Mouse (Mus musculus): ENCODE measurements around the gene Casp9. TPM values are rescaled to one million over a fixed set of nuclear protein-coding genes. Genes with fewer than 3 reads are reported as not detected.
A peak's percentile ranks its signal among the peaks of the same experiment; 100 is the strongest.

Casp9 gene
- polyA plus RNA-seq, 1 experiment from 2014 or later = 16.5 TPM

DNA sequence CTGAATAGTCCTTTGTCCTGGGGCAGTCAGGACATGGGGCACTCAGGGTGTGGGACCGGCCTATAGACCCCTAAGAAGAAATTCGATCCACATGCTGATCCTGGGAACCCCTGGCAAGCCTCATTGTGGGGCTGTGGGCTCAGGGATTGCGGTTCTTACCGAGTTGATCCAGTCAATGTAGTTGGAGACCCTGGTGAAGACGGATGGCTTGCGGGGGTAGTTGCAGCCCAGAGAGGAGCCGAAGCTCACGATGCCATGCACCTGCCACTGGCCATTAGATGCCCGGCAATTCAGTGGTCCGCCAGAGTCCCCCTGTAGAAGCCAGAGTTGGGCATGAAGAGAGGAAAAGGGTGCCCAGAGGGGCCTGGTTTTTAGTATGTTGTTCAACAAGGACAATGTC, 24.3 kb downstream of the Casp9 start:
- no peaks in the 10 kb centered on the region for H3K27me3 ChIP-seq (replicated peaks; ENCODE audit: control insufficient read depth, insufficient read depth, low read length)
- no peak for DNase-seq (ENCODE audit: low spot score)
- no peak overlapping the region for H3K4me2 ChIP-seq
- H3K4me3 ChIP-seq (ENCODE audit: low read depth, low read length) = no peak overlapping the region
- H3K27ac ChIP-seq (ENCODE audit: low read depth, low read length) = no peak overlapping the region
- no peak overlapping the region for H3K9ac ChIP-seq (ENCODE audit: low read depth, low read length)
- H3K9me3 ChIP-seq (ENCODE audit: control insufficient read depth, low read length) = no peaks in the 10 kb centered on the region
- 80% methylated on average over 10 of the region's 10 CpGs for WGBS
- H3K36me3 ChIP-seq (ENCODE audit: control insufficient read depth, insufficient read depth, low read length) = no peaks in the 10 kb centered on the region
- ATAC-seq (replicated peaks; ENCODE audit: low FRiP score) = no peak
- H3K4me1 ChIP-seq (replicated peaks; ENCODE audit: control insufficient read depth, insufficient read depth, low read length) = no peaks in the 10 kb centered on the region

GRCm38 (mm10) chr4:141818861-141819260, 25.4 kb downstream of the Casp9 start:
- no peaks in the 10 kb centered on the region for H3K4me1 ChIP-seq (replicated peaks; ENCODE audit: control insufficient read depth, insufficient read depth, low read length)
- ATAC-seq (replicated peaks; ENCODE audit: low FRiP score) (no peak), DNase-seq (ENCODE audit: low spot score) (no peak)
- no peaks in the 10 kb centered on the region for H3K36me3 ChIP-seq (ENCODE audit: control insufficient read depth, insufficient read depth, low read length)
- H3K4me2 ChIP-seq = no peak overlapping the region
- WGBS = 83% methylated on average over 13 of the region's 13 CpGs
- no peak overlapping the region for H3K4me3 ChIP-seq (ENCODE audit: low read depth, low read length)
- H3K9ac ChIP-seq (ENCODE audit: low read depth, low read length) = no peak overlapping the region
- H3K27me3 ChIP-seq (replicated peaks; ENCODE audit: control insufficient read depth, insufficient read depth, low read length) = no peaks in the 10 kb centered on the region
- no peaks in the 10 kb centered on the region for H3K9me3 ChIP-seq (ENCODE audit: control insufficient read depth, low read length)
- H3K27ac ChIP-seq (ENCODE audit: low read depth, low read length) = no peak overlapping the region

DNA sequence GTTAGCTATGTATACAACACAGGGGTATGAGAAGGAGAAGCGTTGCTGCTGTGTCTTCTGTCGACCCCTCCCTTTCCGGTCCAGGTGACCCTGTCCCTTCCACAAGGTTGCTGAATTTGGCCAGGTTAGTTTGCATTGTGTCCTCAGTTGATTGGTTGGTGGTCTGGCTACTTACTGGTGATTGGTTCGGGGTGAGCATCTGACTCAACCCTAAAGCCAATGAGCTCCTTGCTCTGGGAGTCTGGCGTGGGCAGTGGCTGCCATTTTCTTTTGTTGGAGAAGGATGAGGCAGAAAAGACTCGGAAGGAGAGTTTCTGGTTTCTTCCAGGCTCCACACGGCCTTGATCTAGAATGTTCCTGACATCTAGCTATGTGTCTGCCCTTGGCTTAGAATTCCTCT, 25.9 kb downstream of the Casp9 start:
- ATAC-seq (replicated peaks; ENCODE audit: low FRiP score) (no peak), DNase-seq (ENCODE audit: low spot score) (no peak)
- H3K4me1 ChIP-seq (replicated peaks; ENCODE audit: control insufficient read depth, insufficient read depth, low read length) = no peaks in the 10 kb centered on the region
- no peak overlapping the region for H3K4me3 ChIP-seq (ENCODE audit: low read depth, low read length)
- no peaks in the 10 kb centered on the region for H3K9me3 ChIP-seq (ENCODE audit: control insufficient read depth, low read length)
- no peaks in the 10 kb centered on the region for H3K36me3 ChIP-seq (ENCODE audit: control insufficient read depth, insufficient read depth, low read length)
- 86% methylated on average over 7 of the region's 7 CpGs for WGBS
- no peak overlapping the region for H3K27ac ChIP-seq (ENCODE audit: low read depth, low read length)
- H3K9ac ChIP-seq (ENCODE audit: low read depth, low read length) = no peak overlapping the region
- H3K27me3 ChIP-seq (replicated peaks; ENCODE audit: control insufficient read depth, insufficient read depth, low read length) = no peaks in the 10 kb centered on the region
- no peak overlapping the region for H3K4me2 ChIP-seq

DNA sequence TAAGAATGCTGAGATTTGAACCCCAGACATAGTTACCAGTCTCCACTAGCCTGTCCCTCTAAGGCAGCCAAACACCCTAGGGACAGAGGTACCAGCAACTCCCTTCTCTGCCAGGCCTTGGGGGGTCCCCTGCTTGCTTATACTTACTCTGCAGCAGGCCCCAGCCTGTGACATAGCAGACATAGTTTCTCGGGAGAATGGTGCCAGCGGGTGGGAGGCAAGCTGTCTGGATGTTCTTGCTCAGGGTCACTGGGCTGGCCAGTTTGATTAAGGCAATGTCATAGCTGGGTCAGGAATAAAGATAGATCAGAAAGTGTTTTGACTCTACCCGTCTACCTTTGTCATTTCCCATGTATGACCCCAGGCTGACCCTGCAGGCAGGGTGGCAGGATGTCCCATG, 27.8 kb downstream of the Casp9 start:
- ATAC-seq (replicated peaks; ENCODE audit: low FRiP score) (no peak), DNase-seq (ENCODE audit: low spot score) (no peak)
- Histone ChIP-seq H3K36me3 (ENCODE audit: control insufficient read depth, insufficient read depth, low read length) (no peaks in the 10 kb centered on the region), H3K4me3 (ENCODE audit: low read depth, low read length) (no peak overlapping the region), H3K27ac (ENCODE audit: low read depth, low read length) (no peak overlapping the region), H3K4me1 (replicated peaks; ENCODE audit: control insufficient read depth, insufficient read depth, low read length) (no peaks in the 10 kb centered on the region), H3K9me3 (ENCODE audit: control insufficient read depth, low read length) (no peaks in the 10 kb centered on the region), H3K27me3 (replicated peaks; ENCODE audit: control insufficient read depth, insufficient read depth, low read length) (no peaks in the 10 kb centered on the region), H3K9ac (ENCODE audit: low read depth, low read length) (no peak overlapping the region), H3K4me2 (no peak overlapping the region)
- WGBS = 66% methylated on average over 3 of the region's 3 CpGs

DNA sequence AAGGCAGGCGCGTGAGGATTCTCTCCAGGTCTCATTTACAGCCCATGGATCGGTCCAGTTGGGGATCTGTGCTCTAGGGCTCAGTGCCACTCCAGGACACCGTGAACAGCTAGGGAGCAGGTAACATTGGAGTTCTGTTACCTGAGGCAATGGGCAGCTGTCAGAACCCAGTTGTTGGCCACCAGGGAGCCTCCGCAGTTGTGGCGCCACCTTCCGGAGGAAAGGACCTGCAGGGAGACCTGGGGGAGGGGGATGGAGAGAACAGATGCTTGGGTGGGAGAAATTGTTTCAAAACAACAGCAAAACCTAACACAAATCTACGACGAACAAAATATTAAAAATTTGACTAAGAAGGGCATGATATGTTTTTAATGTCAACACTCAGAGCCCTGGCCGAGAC, 28.7 kb downstream of the Casp9 start:
- DNase-seq (ENCODE audit: low spot score) (no peak), ATAC-seq (replicated peaks; ENCODE audit: low FRiP score) (no peak)
- Histone ChIP-seq H3K36me3 (ENCODE audit: control insufficient read depth, insufficient read depth, low read length) (no peaks in the 10 kb centered on the region), H3K4me1 (replicated peaks; ENCODE audit: control insufficient read depth, insufficient read depth, low read length) (no peaks in the 10 kb centered on the region), H3K27ac (ENCODE audit: low read depth, low read length) (no peak overlapping the region), H3K4me2 (no peak overlapping the region), H3K27me3 (replicated peaks; ENCODE audit: control insufficient read depth, insufficient read depth, low read length) (no peaks in the 10 kb centered on the region), H3K9ac (ENCODE audit: low read depth, low read length) (no peak overlapping the region), H3K4me3 (ENCODE audit: low read depth, low read length) (no peak overlapping the region), H3K9me3 (ENCODE audit: control insufficient read depth, low read length) (no peaks in the 10 kb centered on the region)
- 67% methylated on average over 10 of the region's 10 CpGs for WGBS

DNA sequence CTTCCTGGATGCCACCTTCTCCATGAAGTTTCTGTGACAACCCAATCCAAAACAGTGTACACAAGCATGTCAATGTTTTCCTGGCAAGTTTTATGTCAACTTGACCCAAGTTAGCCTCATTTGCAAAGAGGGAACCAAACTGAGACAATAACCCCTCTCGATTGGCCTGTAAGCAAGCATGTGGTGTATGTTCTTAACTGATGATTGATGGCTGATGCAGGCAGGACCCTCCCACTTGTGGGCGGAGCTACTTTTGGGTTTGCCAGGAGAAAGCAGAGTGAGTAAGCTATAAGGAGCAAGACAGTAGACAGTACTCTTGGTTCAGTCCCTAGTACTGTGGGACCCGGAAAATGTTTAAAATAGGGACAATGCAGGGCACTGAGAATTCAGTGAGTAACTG, 29.6 kb downstream of the Casp9 start:
- peak; percentile 46 for DNase-seq (ENCODE audit: low spot score)
- Histone ChIP-seq H3K9me3 (ENCODE audit: control insufficient read depth, low read length) (no peaks in the 10 kb centered on the region), H3K4me1 (replicated peaks; ENCODE audit: control insufficient read depth, insufficient read depth, low read length) (no peaks in the 10 kb centered on the region), H3K36me3 (ENCODE audit: control insufficient read depth, insufficient read depth, low read length) (no peaks in the 10 kb centered on the region), H3K27ac (ENCODE audit: low read depth, low read length) (no peak overlapping the region), H3K27me3 (replicated peaks; ENCODE audit: control insufficient read depth, insufficient read depth, low read length) (no peaks in the 10 kb centered on the region), H3K4me3 (ENCODE audit: low read depth, low read length) (no peak overlapping the region), H3K4me2 (no peak overlapping the region), H3K9ac (ENCODE audit: low read depth, low read length) (no peak overlapping the region)
- WGBS = 50% methylated on average over 3 of the region's 3 CpGs
- peak; percentile 75; the same call in 1 of the 2 replicates for ATAC-seq (replicated peaks; ENCODE audit: low FRiP score)

DNA sequence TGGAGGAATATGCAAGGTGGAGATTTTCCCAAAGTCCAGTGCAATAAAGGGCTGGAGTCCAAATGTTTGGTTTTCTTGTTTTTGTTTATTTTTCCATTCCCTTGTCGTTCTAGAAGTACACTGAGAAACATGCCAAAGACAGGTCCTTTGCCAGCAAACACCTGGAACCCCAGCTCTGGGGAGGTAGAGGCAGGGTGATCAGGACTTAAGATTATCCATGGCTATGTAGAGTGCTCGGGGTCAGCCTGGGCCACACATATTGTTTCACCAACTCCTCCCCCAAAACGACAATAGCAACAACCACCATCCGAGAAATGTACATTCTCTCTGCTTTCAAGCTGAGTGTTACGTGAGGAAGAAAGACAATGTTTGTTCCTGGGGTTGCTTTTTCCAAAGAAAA, 32.6 kb downstream of the Casp9 start, which contains the start of gene Cela2a:
TSS of gene Cela2a (minus strand) at position 101 of the 400 bp plus-strand sequence.
- Histone ChIP-seq H3K36me3 (ENCODE audit: control insufficient read depth, insufficient read depth, low read length) (no peaks in the 10 kb centered on the region), H3K9ac (ENCODE audit: low read depth, low read length) (no peak within 1 kb of the TSS), H3K4me3 (ENCODE audit: low read depth, low read length) (no peak within 1 kb of the TSS), H3K27me3 (replicated peaks; ENCODE audit: control insufficient read depth, insufficient read depth, low read length) (no peaks in the 10 kb centered on the region), H3K27ac (ENCODE audit: low read depth, low read length) (no peak within 1 kb of the TSS), H3K4me2 (no peak within 1 kb of the TSS), H3K4me1 (replicated peaks; ENCODE audit: control insufficient read depth, insufficient read depth, low read length) (no peaks in the 10 kb centered on the region), H3K9me3 (ENCODE audit: control insufficient read depth, low read length) (no peaks in the 10 kb centered on the region)
- DNase-seq (ENCODE audit: low spot score) (no peak), ATAC-seq (replicated peaks; ENCODE audit: low FRiP score) (no peak)
- 64% methylated on average over 5 of the region's 5 CpGs for WGBS

DNA sequence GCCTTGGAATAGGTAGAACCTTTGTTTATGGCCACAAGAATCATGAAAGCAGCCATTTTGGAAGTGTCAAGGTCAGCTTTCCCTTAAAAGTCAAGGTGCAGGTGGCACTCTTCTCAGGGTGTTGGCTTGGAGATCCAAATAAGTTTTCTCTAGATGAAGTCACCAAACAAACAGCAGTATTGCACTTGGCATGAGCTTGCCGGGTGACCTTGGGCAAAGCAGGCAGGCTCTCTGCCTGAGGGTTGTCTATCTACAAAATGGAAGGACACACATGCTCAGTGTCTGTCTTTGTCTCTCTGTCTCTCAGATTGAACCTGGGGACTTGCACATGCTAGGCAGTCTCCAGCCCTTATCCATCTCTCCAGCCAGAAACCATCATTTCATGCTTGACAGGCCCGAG, 34.0 kb downstream of the Casp9 start:
- H3K9me3 ChIP-seq (ENCODE audit: control insufficient read depth, low read length) = no peaks in the 10 kb centered on the region
- H3K27ac ChIP-seq (ENCODE audit: low read depth, low read length) = no peak overlapping the region
- DNase-seq (ENCODE audit: low spot score) = no peak
- H3K36me3 ChIP-seq (ENCODE audit: control insufficient read depth, insufficient read depth, low read length) = no peaks in the 10 kb centered on the region
- no peak overlapping the region for H3K4me2 ChIP-seq
- ATAC-seq (replicated peaks; ENCODE audit: low FRiP score) = no peak
- no peak overlapping the region for H3K9ac ChIP-seq (ENCODE audit: low read depth, low read length)
- WGBS = 79% methylated on average over 2 of the region's 2 CpGs
- H3K27me3 ChIP-seq (replicated peaks; ENCODE audit: control insufficient read depth, insufficient read depth, low read length) = no peaks in the 10 kb centered on the region
- no peak overlapping the region for H3K4me3 ChIP-seq (ENCODE audit: low read depth, low read length)
- H3K4me1 ChIP-seq (replicated peaks; ENCODE audit: control insufficient read depth, insufficient read depth, low read length) = no peaks in the 10 kb centered on the region

DNA sequence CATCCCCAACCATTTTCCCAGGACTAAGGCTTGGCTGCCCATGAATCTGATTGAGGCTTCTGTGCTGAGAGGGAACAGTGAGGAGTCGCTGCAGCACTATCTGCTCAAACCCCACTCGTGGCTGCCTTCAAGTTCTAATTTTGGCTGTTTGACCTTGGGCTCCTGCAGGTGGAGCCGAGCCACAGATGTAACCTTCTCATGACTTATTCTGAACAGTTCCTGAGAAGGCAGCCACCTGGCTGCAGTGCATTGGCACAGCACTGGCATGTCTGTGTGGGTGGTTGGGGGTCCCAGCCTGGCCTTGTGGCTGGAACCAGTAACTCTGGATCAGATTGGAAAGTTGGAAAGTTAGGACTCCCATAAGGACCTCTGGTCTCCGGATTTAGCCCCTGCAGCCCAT, 34.8 kb downstream of the Casp9 start:
- DNase-seq (ENCODE audit: low spot score) (no peak), ATAC-seq (replicated peaks; ENCODE audit: low FRiP score) (no peak)
- Histone ChIP-seq H3K9me3 (ENCODE audit: control insufficient read depth, low read length) (no peaks in the 10 kb centered on the region), H3K27ac (ENCODE audit: low read depth, low read length) (no peak overlapping the region), H3K36me3 (ENCODE audit: control insufficient read depth, insufficient read depth, low read length) (no peaks in the 10 kb centered on the region), H3K27me3 (replicated peaks; ENCODE audit: control insufficient read depth, insufficient read depth, low read length) (no peaks in the 10 kb centered on the region), H3K4me1 (replicated peaks; ENCODE audit: control insufficient read depth, insufficient read depth, low read length) (no peaks in the 10 kb centered on the region), H3K4me3 (ENCODE audit: low read depth, low read length) (no peak overlapping the region), H3K4me2 (no peak overlapping the region), H3K9ac (ENCODE audit: low read depth, low read length) (no peak overlapping the region)
- 64% methylated on average over 4 of the region's 4 CpGs for WGBS
